Mouse (Mus musculus) G1E (cell line): ENCODE results near the gene Dcaf15. TPM values are rescaled to one million over a fixed set of nuclear protein-coding genes. Genes with fewer than 3 reads are reported as not detected.

ENCODE experiments used
- ATAC-seq: 2 replicates; pipeline ENCODE4 v1.8.0; 2016; ENCODE audit warnings: mild to moderate bottlenecking; ENCODE audit not compliant: insufficient number of reproducible peaks, poor library complexity, low FRiP score, severe bottlenecking; ENCODE audit errors: extremely low read depth
- DNase-seq: peaks from one replicate; pipeline ENCODE4 v3.0.0; 2012; ENCODE audit warnings: low spot score
- H3K27me3 ChIP-seq: 2 replicates; pipeline ENCODE4 v1.6.1; 2012; ENCODE audit warnings: mild to moderate bottlenecking, low read length, inconsistent platforms; ENCODE audit not compliant: insufficient read depth
- H3K36me3 ChIP-seq: replicated peaks from 2 replicates; pipeline ENCODE3; 2012; ENCODE audit warnings: mild to moderate bottlenecking, inconsistent platforms
- H3K4me1 ChIP-seq: 2 replicates; pipeline ENCODE4 v1.6.1; 2012; ENCODE audit warnings: low read depth, low read length, inconsistent platforms, mixed read lengths; ENCODE audit not compliant: insufficient read depth
- H3K4me3 ChIP-seq: 2 replicates; pipeline ENCODE4 v1.5.1; 2012; ENCODE audit warnings: low read depth, mild to moderate bottlenecking, inconsistent platforms, low read length, moderate library complexity, mixed read lengths
- H3K9me3 ChIP-seq: replicated peaks from 2 replicates; pipeline ENCODE4 v1.6.1; 2012; ENCODE audit warnings: inconsistent platforms
- CTCF ChIP-seq: IDR thresholded peaks from 2 replicates; pipeline ENCODE4 v1.5.1; 2012; ENCODE audit warnings: low read depth, low read length, inconsistent platforms, mixed read lengths
- GATA1 ChIP-seq: IDR thresholded peaks from 2 replicates; pipeline ENCODE4 v1.6.1; 2012; ENCODE audit warnings: borderline replicate concordance, low read length, inconsistent platforms, mixed read lengths
- GATA2 ChIP-seq: IDR thresholded peaks from 2 replicates; pipeline ENCODE4 v1.6.1; 2012; ENCODE audit warnings: low read depth, low read length, inconsistent platforms, borderline replicate concordance
- POLR2AphosphoS5 ChIP-seq: IDR thresholded peaks from 2 replicates; pipeline ENCODE4 v1.6.1; 2012; ENCODE audit warnings: low read depth, low read length, inconsistent platforms; ENCODE audit not compliant: insufficient replicate concordance
- TAL1 ChIP-seq: conservative IDR thresholded peaks from 2 replicates; pipeline ENCODE4 v1.6.1; 2012; ENCODE audit warnings: low read depth, low read length, inconsistent platforms, mixed read lengths
- polyA plus RNA-seq: library from polyadenylated mRNA; stranded (reverse); fragments of >175 nt; gene quantifications from 2 replicates; pipeline ENCODE4 v1.2.3, GENCODE M21; 2012
- total RNA-seq, 2 experiments: library from RNA; stranded (forward) in 1 of 2; stranded (reverse) in 1 of 2; fragments of 200-1000 nt in 1 of 2; fragments of >200 nt in 1 of 2; fragmentation: Nextera tagmentation in 1 of 2; gene quantifications; 2 replicates each; pipeline ENCODE4 v1.2.3; 2014 to 2017

Gene Dcaf15
- total and polyA plus RNA-seq, 3 experiments, result 16.3 to 51.8 (median 16.4) TPM

DNA sequence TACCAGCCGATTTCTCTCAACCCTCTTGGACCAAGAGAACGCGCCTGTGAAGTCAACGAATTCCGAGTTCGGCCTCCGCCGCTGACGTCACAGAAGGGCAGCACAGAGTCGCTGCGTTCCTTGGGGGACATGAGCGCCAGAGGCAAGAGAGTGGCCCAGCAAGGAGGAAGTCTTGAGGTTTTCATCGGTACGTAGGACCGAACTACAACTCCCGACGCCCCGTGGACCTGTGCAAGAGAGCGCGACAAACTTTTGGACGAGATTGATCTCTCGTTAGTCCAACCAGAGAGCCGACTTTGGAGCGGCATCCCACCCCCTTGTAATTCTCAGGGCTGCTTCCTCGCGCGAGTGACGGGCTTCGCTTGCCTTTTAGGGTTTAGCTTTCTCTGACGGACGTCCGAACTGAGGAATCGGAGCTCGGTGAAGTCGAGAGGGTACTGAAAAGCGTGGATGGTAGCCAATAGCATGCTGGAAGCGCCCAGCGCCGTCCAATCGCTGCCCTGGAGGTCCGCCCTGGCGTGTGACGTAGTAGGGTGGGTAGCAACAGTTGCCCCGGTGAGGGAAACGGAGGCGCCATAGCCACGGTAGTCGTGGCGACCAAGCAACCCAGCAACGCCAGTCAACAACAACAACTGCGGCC, 38.2 kb downstream of the Dcaf15 start, which contains the start of gene Rfx1:
TSS of gene Rfx1 (plus strand) at position 544 of the 640 bp plus-strand sequence.
- TF ChIP-seq GATA1 (no peak), GATA2 (no peak), POLR2AphosphoS5 (no peak)
- DNase-seq (peak; percentile 99), ATAC-seq (peak; percentile 90)
- H3K4me1 ChIP-seq, result peaks cover 58% of the 10 kb centered on the region
- no peaks in the 10 kb centered on the region for H3K27me3 ChIP-seq
- H3K4me3 ChIP-seq, result peak within 1 kb of the TSS; percentile 81
- H3K9me3 ChIP-seq, result no peaks in the 10 kb centered on the region
- peaks cover 23% of the 10 kb centered on the region for H3K36me3 ChIP-seq

DNA sequence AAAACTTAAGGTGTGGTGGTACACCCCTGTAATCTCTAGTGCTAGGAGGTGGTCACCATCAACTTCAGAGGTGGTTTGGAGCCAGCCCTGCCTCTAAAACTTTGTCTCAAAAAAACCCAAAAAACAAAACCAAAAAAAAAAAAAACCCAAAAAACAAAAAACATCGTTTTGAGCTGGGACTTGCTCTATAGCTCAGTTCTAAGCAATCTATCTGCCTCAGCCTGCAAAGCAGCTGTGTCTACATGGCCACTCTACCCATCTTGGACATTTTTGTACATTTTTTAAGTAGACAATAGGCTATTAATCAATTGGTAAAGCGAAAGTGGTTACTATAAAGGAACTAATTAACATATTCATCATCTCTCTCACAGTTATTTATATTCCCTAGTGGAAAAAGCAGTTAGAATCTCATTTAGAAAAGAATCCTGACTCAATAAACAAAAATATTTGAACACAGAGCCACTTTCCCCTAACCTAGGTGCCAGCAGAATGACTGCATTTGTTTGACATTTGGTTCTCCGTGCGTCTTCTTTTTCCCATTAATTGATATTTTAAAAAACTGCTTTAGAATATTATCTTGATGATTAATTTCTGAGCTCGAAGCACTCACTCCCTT, 39.0 kb downstream of the Dcaf15 start:
- Histone ChIP-seq H3K4me1 (peaks cover 51% of the 10 kb centered on the region), H3K36me3 (peaks cover 15% of the 10 kb centered on the region), H3K27me3 (no peaks in the 10 kb centered on the region), H3K4me3 (peak overlapping the region; percentile 81), H3K9me3 (no peaks in the 10 kb centered on the region)
- DNase-seq (no peak), ATAC-seq (no peak)
- TF ChIP-seq TAL1, result no peak
- no peak for TF ChIP-seq POLR2AphosphoS5
- TF ChIP-seq CTCF, result no peak
- TF ChIP-seq GATA1, result no peak
- no peak for TF ChIP-seq GATA2

DNA sequence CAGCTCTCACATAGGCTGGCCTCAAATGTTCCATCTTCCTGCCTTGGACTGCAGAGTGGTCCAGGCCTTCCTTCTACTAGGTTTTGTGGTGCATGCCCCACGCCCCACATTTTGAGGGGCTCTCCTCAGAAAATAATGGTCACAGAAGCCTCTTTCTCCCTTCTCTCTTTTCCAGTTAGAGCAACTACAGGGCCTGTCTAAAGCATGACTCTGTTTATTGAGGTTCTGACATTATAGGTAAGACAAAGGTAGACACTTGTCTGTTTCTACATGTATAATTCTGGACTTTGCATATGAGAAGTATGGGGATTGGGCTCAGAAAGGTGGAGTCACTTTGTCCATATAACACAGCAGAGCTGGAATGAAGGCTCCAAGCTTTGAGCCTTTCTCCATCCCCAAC, 39.5 kb downstream of the Dcaf15 start, which contains the start of gene Gm10643:
TSS of gene Gm10643 (minus strand) at position 101 of the 400 bp plus-strand sequence.
- ATAC-seq (no peak), DNase-seq (no peak)
- H3K36me3 ChIP-seq, result peaks cover 11% of the 10 kb centered on the region
- H3K4me3 ChIP-seq, result peak within 1 kb of the TSS; percentile 81
- TF ChIP-seq TAL1 (no peak), POLR2AphosphoS5 (no peak), GATA2 (no peak), GATA1 (no peak), CTCF (no peak)
- H3K9me3 ChIP-seq, result no peaks in the 10 kb centered on the region
- H3K4me1 ChIP-seq, result peaks cover 47% of the 10 kb centered on the region
- H3K27me3 ChIP-seq, result no peaks in the 10 kb centered on the region

DNA sequence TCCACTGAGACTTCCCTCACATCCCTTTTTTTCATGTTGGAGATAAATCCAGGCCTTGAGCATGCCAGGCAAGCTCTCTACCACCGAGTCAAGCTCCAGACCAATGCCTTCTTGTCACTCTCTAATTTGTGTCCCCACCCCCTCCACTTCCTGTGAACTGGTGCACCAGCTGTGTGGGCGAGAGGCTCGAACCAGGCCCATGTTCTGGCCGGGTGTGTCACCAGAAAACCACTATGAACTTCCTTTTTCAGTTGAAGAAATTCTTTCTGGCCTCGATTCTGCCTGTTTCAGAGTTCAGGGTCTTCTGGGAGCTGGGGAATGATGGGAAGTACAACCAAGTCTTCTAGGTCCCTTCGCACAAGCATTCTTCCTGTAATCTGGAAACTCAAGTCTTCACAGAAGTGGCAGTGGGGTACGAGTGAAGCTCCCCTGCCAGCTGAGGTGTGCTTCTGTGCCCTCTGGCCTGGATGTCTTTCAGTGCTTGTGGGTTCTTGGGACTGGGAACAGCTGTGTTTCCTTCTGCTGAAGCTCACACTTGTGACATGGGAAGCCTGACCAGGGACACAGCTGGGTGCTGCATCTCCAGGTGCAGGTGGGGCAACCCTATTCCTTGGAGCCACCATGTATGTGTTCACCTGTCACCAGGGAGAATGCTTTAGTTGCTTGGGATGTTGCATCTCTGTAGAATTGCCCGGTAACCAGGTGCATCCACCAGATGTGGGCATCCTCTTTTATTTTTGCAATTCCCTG, 40.5 kb downstream of the Dcaf15 start:
- no peak for TF ChIP-seq TAL1
- TF ChIP-seq CTCF, result no peak
- no peak for TF ChIP-seq GATA2
- TF ChIP-seq POLR2AphosphoS5, result no peak
- no peak for TF ChIP-seq GATA1
- no peak for ATAC-seq
- Histone ChIP-seq H3K4me3 (peak overlapping the region; percentile 1; the same call in 1 of the 2 replicates), H3K4me1 (peaks cover 37% of the 10 kb centered on the region), H3K27me3 (no peaks in the 10 kb centered on the region), H3K36me3 (peaks cover under 1% of the 10 kb centered on the region), H3K9me3 (no peaks in the 10 kb centered on the region)
- peak; percentile 55 for DNase-seq

DNA sequence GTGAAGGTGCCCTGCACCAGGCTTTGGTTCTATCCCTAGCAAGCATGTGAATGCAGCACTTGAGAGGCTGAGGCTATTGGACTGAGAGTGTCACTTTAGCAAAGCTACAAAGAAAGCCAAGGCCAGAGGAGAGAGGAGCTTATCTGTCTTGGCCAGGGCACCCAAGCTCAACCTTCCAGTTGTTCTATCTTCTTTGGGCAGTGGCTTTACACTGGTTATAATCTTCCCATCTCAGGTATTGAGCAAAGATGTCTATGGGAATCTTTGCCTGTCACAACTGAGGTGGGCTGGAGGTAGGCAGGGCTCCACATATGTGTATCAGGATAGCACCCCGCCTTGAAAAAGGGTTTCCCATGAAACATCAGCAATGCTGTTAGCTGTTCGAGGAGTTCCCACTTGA, 44.3 kb downstream of the Dcaf15 start:
- TF ChIP-seq GATA2 (no peak), CTCF (no peak), GATA1 (no peak), TAL1 (no peak), POLR2AphosphoS5 (no peak)
- Histone ChIP-seq H3K4me3 (no peak overlapping the region), H3K4me1 (peaks cover 19% of the 10 kb centered on the region), H3K27me3 (no peaks in the 10 kb centered on the region), H3K36me3 (no peaks in the 10 kb centered on the region), H3K9me3 (peaks cover 4% of the 10 kb centered on the region; the same call in 1 of the 2 replicates)
- ATAC-seq (no peak), DNase-seq (no peak)

DNA sequence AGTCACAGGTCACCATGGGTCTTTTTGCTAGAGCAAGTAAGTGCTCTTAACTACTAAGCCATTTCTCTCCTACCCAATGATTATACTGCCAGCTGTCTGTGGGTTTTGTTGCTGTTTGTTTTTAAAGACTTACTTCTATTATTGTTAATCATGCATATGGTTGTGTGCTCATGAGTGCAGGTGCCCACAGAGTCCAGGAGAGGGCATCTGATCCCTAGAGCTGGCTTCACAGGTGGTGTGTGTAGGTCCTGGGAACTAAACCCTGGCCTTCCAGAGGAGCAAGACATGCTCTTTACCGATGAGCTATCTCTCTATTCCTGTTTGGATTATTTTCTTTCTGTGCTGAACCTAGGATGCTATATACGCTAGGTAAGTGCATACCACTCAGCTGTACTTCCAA, 45.3 kb downstream of the Dcaf15 start:
- H3K4me3 ChIP-seq, result no peak overlapping the region
- H3K36me3 ChIP-seq, result no peaks in the 10 kb centered on the region
- peaks cover 10% of the 10 kb centered on the region for H3K4me1 ChIP-seq
- ATAC-seq, result no peak
- peaks cover 4% of the 10 kb centered on the region; the same call in 1 of the 2 replicates for H3K9me3 ChIP-seq
- no peaks in the 10 kb centered on the region for H3K27me3 ChIP-seq
- TF ChIP-seq GATA1, result no peak
- TF ChIP-seq GATA2, result no peak
- TF ChIP-seq CTCF, result no peak
- TF ChIP-seq POLR2AphosphoS5, result no peak
- no peak for TF ChIP-seq TAL1
- DNase-seq, result no peak
